Comparison of ENCODE assay signal across 26 mouse cellular contexts in the genomic region with DNA sequence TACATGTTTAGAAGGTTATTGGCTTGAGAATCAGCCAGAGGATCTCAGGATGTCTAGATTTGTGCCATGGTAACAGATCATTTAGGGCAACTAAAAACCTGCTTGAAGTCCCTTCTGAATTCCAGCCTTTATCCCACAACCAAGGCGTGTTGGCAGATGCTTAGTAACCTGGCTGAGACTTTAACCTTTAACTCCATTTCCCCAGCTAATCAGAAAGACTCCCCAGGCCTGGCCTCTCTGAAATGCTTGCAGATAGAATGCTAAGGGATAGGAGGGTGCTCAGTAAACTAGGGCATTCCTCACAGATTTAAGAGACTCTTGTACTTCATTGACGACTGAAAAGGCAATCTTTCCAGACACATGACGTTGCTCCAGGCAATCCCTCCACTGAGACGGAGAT.
"Had no signal": no experiment of that assay in that cellular context is flagged by ENCODE, and none has a peak within 500 bp of the region (broad histone marks: within the 10 kb centered on the region; RNA-seq: fewer than 3 reads in every experiment).

No protein-coding gene starts in this region.

- H3K27ac ChIP-seq: gastrocnemius, adult 2 months; heart, embryonic 10.5 days; hindbrain, embryonic 10.5 days; hindbrain, embryonic 12.5 days; hindbrain, embryonic 14.5 days; kidney, embryonic 15.5 days; kidney, postnatal 0 days; limb, embryonic 13.5 days; limb, embryonic 15.5 days; liver, embryonic 12.5 days had no signal

- H3K4me2 ChIP-seq: heart, embryonic 12.5 days; hindbrain, embryonic 12.5 days; hindbrain, embryonic 14.5 days; kidney, embryonic 15.5 days; limb, embryonic 13.5 days; limb, embryonic 15.5 days; liver, embryonic 12.5 days had no signal

- ATAC-seq: hindbrain, embryonic 16.5 days; inflammation-experienced regulatory T-cells, adult 6 months; liver, embryonic 12.5 days had no signal

- DNase-seq: gastrocnemius, adult 2 months; gastrocnemius, postnatal 10 days; gastrocnemius, postnatal 25 days; heart, adult 18-20 months; heart, postnatal 10 days; heart, postnatal 4 days; kidney, adult 11 months; kidney, adult 2 months; kidney, adult 9 months; kidney, postnatal 14 days; kidney, postnatal 36 days; layer of hippocampus, adult 9-11 months; layer of hippocampus, postnatal 36 days; left cerebral cortex, postnatal 4 days had no signal

- H3K9me3 ChIP-seq: heart, embryonic 10.5 days; heart, embryonic 12.5 days; hindbrain, embryonic 10.5 days; hindbrain, embryonic 12.5 days; kidney, embryonic 15.5 days; limb, embryonic 13.5 days; limb, embryonic 15.5 days; liver, embryonic 12.5 days had no signal

- H3K4me1 ChIP-seq: heart, embryonic 10.5 days; hindbrain, embryonic 10.5 days; hindbrain, embryonic 12.5 days; kidney, embryonic 15.5 days; limb, embryonic 13.5 days; limb, embryonic 15.5 days had no signal

- H3K36me3 ChIP-seq: heart, embryonic 10.5 days; heart, embryonic 12.5 days; hindbrain, embryonic 10.5 days; hindbrain, embryonic 12.5 days; kidney, embryonic 15.5 days; limb, embryonic 13.5 days; limb, embryonic 15.5 days; liver, embryonic 12.5 days had no signal

- H3K9ac ChIP-seq: heart, embryonic 12.5 days; hindbrain, embryonic 12.5 days; hindbrain, embryonic 14.5 days; kidney, embryonic 15.5 days; limb, embryonic 13.5 days; limb, embryonic 15.5 days; liver, embryonic 12.5 days had no signal

- H3K4me3 ChIP-seq: gastrocnemius, adult 2 months; heart, embryonic 10.5 days; heart, embryonic 12.5 days; hindbrain, embryonic 10.5 days; hindbrain, embryonic 12.5 days; kidney, embryonic 15.5 days; limb, embryonic 13.5 days; limb, embryonic 15.5 days; liver, embryonic 12.5 days had no signal

- H3K27me3 ChIP-seq: heart, embryonic 12.5 days; hindbrain, embryonic 12.5 days; kidney, embryonic 15.5 days; limb, embryonic 13.5 days; limb, embryonic 15.5 days; liver, embryonic 12.5 days had no signal
